8 mouse cellular contexts compared by ENCODE assay signal in genomic region chr16:90282620-90283265, GRCm38 (mm10). TPM values are rescaled to one million over a fixed set of nuclear protein-coding genes. Genes with fewer than 3 reads are reported as not detected.
DNase-seq lines count a peak whose midpoint lies in the region; ATAC-seq lines count a peak whose summit lies in the region.

No protein-coding gene starts in this region.

- peak overlapping the region; percentile 97 for H3K9ac ChIP-seq in neural tube, embryonic 11.5 days (ENCODE audit: low read length)
- H3K9ac ChIP-seq in embryonic facial prominence, embryonic 15.5 days, result peak overlapping the region; percentile 80
- peak overlapping the region; percentile 96 for H3K9ac ChIP-seq in limb, embryonic 15.5 days

- intact Hi-C loops in left cerebral cortex, postnatal 4 days (cut with DNase I), result no loop called here

- no peaks in the 10 kb centered on the region for H3K27me3 ChIP-seq in neural tube, embryonic 11.5 days (ENCODE audit: control insufficient read depth, insufficient read depth, low read length)
- no peaks in the 10 kb centered on the region for H3K27me3 ChIP-seq in embryonic facial prominence, embryonic 15.5 days
- no peaks in the 10 kb centered on the region for H3K27me3 ChIP-seq in limb, embryonic 15.5 days
- H3K27me3 ChIP-seq in splenic B cell, adult 2 months (ENCODE audit: control insufficient read depth, insufficient read depth, low read length, poor library complexity, severe bottlenecking), result no peaks in the 10 kb centered on the region

- H3K4me2 ChIP-seq in neural tube, embryonic 11.5 days (ENCODE audit: low read depth), result peak overlapping the region; percentile 63
- H3K4me2 ChIP-seq in embryonic facial prominence, embryonic 15.5 days (replicated peaks), result peak overlapping the region; percentile 84
- peak overlapping the region; percentile 76 for H3K4me2 ChIP-seq in limb, embryonic 15.5 days

- WGBS in neural tube, embryonic 11.5 days, result 32% methylated on average over 14 of the region's 14 CpGs
- WGBS in embryonic facial prominence, embryonic 15.5 days, result 33% methylated on average over 14 of the region's 14 CpGs
- WGBS in limb, embryonic 15.5 days, result 30% methylated on average over 14 of the region's 14 CpGs

- peak overlapping the region; percentile 93 for H3K4me3 ChIP-seq in neural tube, embryonic 11.5 days (ENCODE audit: low read depth, low read length)
- peak overlapping the region; percentile 100 for H3K4me3 ChIP-seq in embryonic facial prominence, embryonic 15.5 days (replicated peaks)
- H3K4me3 ChIP-seq in limb, embryonic 15.5 days, result peak overlapping the region; percentile 100

- H3K4me1 ChIP-seq in neural tube, embryonic 11.5 days (ENCODE audit: control insufficient read depth, insufficient read depth, low read length), result peaks cover 14% of the 10 kb centered on the region; the same call in 1 of the 2 replicates
- H3K4me1 ChIP-seq in embryonic facial prominence, embryonic 15.5 days, result peaks cover 37% of the 10 kb centered on the region
- peaks cover 38% of the 10 kb centered on the region for H3K4me1 ChIP-seq in limb, embryonic 15.5 days

- H3K9me3 ChIP-seq in neural tube, embryonic 11.5 days (ENCODE audit: control insufficient read depth, low read length), result no peaks in the 10 kb centered on the region
- H3K9me3 ChIP-seq in embryonic facial prominence, embryonic 15.5 days (replicated peaks), result no peaks in the 10 kb centered on the region
- no peaks in the 10 kb centered on the region for H3K9me3 ChIP-seq in limb, embryonic 15.5 days

- H3K27ac ChIP-seq in neural tube, embryonic 11.5 days (ENCODE audit: low read depth, low read length), result no peak overlapping the region
- H3K27ac ChIP-seq in embryonic facial prominence, embryonic 15.5 days (replicated peaks), result peak overlapping the region; percentile 93; the same call in 1 of the 2 replicates
- H3K27ac ChIP-seq in limb, embryonic 15.5 days, result 0 out of 2 replicates have a peak overlapping the region, but pooled peaks have one; percentile 95

- ATAC-seq in neural tube, embryonic 11.5 days (ENCODE audit: insufficient read depth, low FRiP score, low TSS enrichment), result no peak
- ATAC-seq in embryonic facial prominence, embryonic 15.5 days (ENCODE audit: insufficient number of reproducible peaks, low FRiP score, low TSS enrichment, low read depth), result no peak
- no peak for ATAC-seq in limb, embryonic 15.5 days (ENCODE audit: insufficient number of reproducible peaks, low FRiP score, low TSS enrichment, low read depth)

- H3K36me3 ChIP-seq in neural tube, embryonic 11.5 days (ENCODE audit: control insufficient read depth, insufficient read depth, low read length), result no peaks in the 10 kb centered on the region
- H3K36me3 ChIP-seq in embryonic facial prominence, embryonic 15.5 days, result no peaks in the 10 kb centered on the region
- no peaks in the 10 kb centered on the region for H3K36me3 ChIP-seq in limb, embryonic 15.5 days
- H3K36me3 ChIP-seq in splenic B cell, adult 2 months (ENCODE audit: control insufficient read depth, insufficient read depth, low read length, poor library complexity, severe bottlenecking), result no peaks in the 10 kb centered on the region

- DNase-seq in neural tube, embryonic 11.5 days (ENCODE audit: low spot score), result no peak
- DNase-seq in neural tube, embryonic 10.5 days (ENCODE audit: extremely low spot score, low spot score), result no peak
- DNase-seq in splenic B cell, adult 2 months (ENCODE audit: low read depth, low spot score), result peak; percentile 56
- no peak for DNase-seq in urinary bladder, postnatal 4 days (ENCODE audit: low spot score in 2 of 2)
- no peak for DNase-seq in ovary, postnatal 36 days (ENCODE audit: low spot score)
- DNase-seq in left cerebral cortex, postnatal 4 days, result no peak

RNA-seq across cellular contexts. Expression of gene Scaf4, which starts 1.6 kb away (rescaled TPM):
- 30.5 and 37.0 TPM in 2 replicates for polyA plus RNA-seq in neural tube, embryonic 11.5 days (2014; fragmentation: Nextera tagmentation; extraction: Ambion mirVana)
- 27.9 and 31.3 TPM in 2 replicates for polyA plus RNA-seq in embryonic facial prominence, embryonic 15.5 days (2015; fragmentation: Nextera tagmentation; extraction: Ambion mirVana)
- 21.8 and 23.4 TPM in 2 replicates for polyA plus RNA-seq in limb, embryonic 15.5 days (2015; fragmentation: Nextera tagmentation; extraction: Ambion mirVana)
- 10 to 100 TPM; 59.0 to 69.9 TPM for total RNA-seq in left cerebral cortex, postnatal 4 days (2021)
